Mouse (Mus musculus) MEL (cell line): ENCODE data around the gene Gfap. TPM values are rescaled to one million over a fixed set of nuclear protein-coding genes. Genes with fewer than 3 reads are reported as not detected.

Source experiments
- DNase-seq: peaks from one replicate; pipeline ENCODE4 v3.0.0; 2011; ENCODE audit warnings: low read depth, low spot score
- H3K27ac ChIP-seq: 2 replicates; pipeline ENCODE4 v1.5.1; 2012; ENCODE audit warnings: low read depth, mild to moderate bottlenecking, control low read depth, low read length, moderate library complexity; ENCODE audit not compliant: control insufficient read depth
- H3K27me3 ChIP-seq, 2 experiments: fragments of 150-350 bp in 1 of 2; sonication (generic) in 1 of 2; 2 replicates each; pipeline ENCODE4 v1.6.1; 2012; ENCODE audit warnings: low read length in 2 of 2, mild to moderate bottlenecking in 2 of 2, improper control_type of control experiment in 1 of 2, moderate library complexity in 1 of 2; ENCODE audit not compliant: insufficient read depth in 2 of 2, control insufficient read depth in 1 of 2
- H3K36me3 ChIP-seq, 2 experiments: 2 replicates each; pipeline ENCODE4 v1.6.1; 2012 to 2014; ENCODE audit warnings: low read length in 2 of 2, improper control_type of control experiment in 1 of 2, inconsistent platforms in 1 of 2, mild to moderate bottlenecking in 1 of 2; ENCODE audit not compliant: insufficient read depth in 2 of 2, control insufficient read depth in 1 of 2
- H3K4me1 ChIP-seq, 2 experiments: fragments of 150-350 bp in 1 of 2; sonication (generic) in 1 of 2; 2 replicates each; pipeline ENCODE4 v1.6.1; 2012; ENCODE audit warnings: low read length in 2 of 2, improper control_type of control experiment in 1 of 2, mild to moderate bottlenecking in 1 of 2; ENCODE audit not compliant: insufficient read depth in 2 of 2, control insufficient read depth in 1 of 2
- H3K4me3 ChIP-seq, 2 experiments: fragments of 150-350 bp in 1 of 2; sonication (generic) in 1 of 2; 2 replicates each; pipeline ENCODE4 v1.5.1; 2012; ENCODE audit warnings: low read depth in 2 of 2, low read length in 2 of 2, mild to moderate bottlenecking in 2 of 2, moderate library complexity in 2 of 2, control low read depth in 1 of 2, improper control_type of control experiment in 1 of 2; ENCODE audit not compliant: control insufficient read depth in 1 of 2, insufficient read depth in 1 of 2
- H3K79me2 ChIP-seq: 2 replicates; pipeline ENCODE4 v1.6.1; 2012; ENCODE audit warnings: mild to moderate bottlenecking, low read length, moderate library complexity; ENCODE audit not compliant: control insufficient read depth, poor library complexity, insufficient read depth
- H3K9ac ChIP-seq: 2 replicates; pipeline ENCODE4 v1.6.1; 2012; ENCODE audit warnings: low read depth, mild to moderate bottlenecking, control low read depth, low read length, moderate library complexity; ENCODE audit not compliant: control insufficient read depth, poor library complexity, severe bottlenecking
- H3K9me3 ChIP-seq: fragments of 150-350 bp; sonication (generic); replicated peaks from 2 replicates; pipeline ENCODE4 v1.6.1; 2012; ENCODE audit warnings: mild to moderate bottlenecking, low read length, improper control_type of control experiment, moderate library complexity; ENCODE audit not compliant: insufficient read depth
- CTCF ChIP-seq, 3 experiments: IDR thresholded peaks in 2 of 3; conservative IDR thresholded peaks in 1 of 3; 2 replicates each; pipeline ENCODE4 v1.5.1; 2011 to 2012; ENCODE audit warnings: low read length in 3 of 3, low read depth in 2 of 3, mild to moderate bottlenecking in 2 of 3, improper control_type of control experiment in 1 of 3, inconsistent platforms in 1 of 3, mixed read lengths in 1 of 3, moderate library complexity in 1 of 3; ENCODE audit not compliant: control insufficient read depth in 1 of 3, insufficient read depth in 1 of 3, poor library complexity in 1 of 3, severe bottlenecking in 1 of 3
- E2F4 ChIP-seq: IDR thresholded peaks from 2 replicates; pipeline ENCODE4 v1.6.1; 2011; ENCODE audit warnings: low read depth, low read length, improper control_type of control experiment, borderline replicate concordance
- ELF1 ChIP-seq: IDR thresholded peaks from 2 replicates; pipeline ENCODE4 v1.6.1; 2014; ENCODE audit warnings: low read depth, mild to moderate bottlenecking, inconsistent platforms, low read length, improper control_type of control experiment, moderate library complexity
- EP300 ChIP-seq, 2 experiments: IDR thresholded peaks; 2 replicates each; pipeline ENCODE4 v1.6.1; 2011; ENCODE audit warnings: improper control_type of control experiment in 2 of 2, low read length in 2 of 2, low read depth in 1 of 2, mild to moderate bottlenecking in 1 of 2
- ETS1 ChIP-seq: IDR thresholded peaks from 2 replicates; pipeline ENCODE4 v1.6.1; 2012; ENCODE audit warnings: low read depth, mild to moderate bottlenecking, inconsistent platforms, low read length, improper control_type of control experiment, moderate library complexity
- GABPA ChIP-seq: IDR thresholded peaks from 2 replicates; pipeline ENCODE4 v1.6.1; 2012; ENCODE audit warnings: low read depth, mild to moderate bottlenecking, inconsistent platforms, low read length, improper control_type of control experiment, moderate library complexity
- GATA1 ChIP-seq: IDR thresholded peaks from 2 replicates; pipeline ENCODE4 v1.6.1; 2011; ENCODE audit warnings: low read depth, low read length, improper control_type of control experiment
- JUND ChIP-seq: IDR thresholded peaks from 2 replicates; pipeline ENCODE4 v1.6.1; 2011; ENCODE audit warnings: low read depth, mild to moderate bottlenecking, improper control_type of control experiment, low read length
- MEF2A ChIP-seq: IDR thresholded peaks from 2 replicates; pipeline ENCODE4 v1.6.1; 2014; ENCODE audit warnings: low read depth, mild to moderate bottlenecking, inconsistent platforms, low read length, improper control_type of control experiment; ENCODE audit not compliant: poor library complexity, insufficient replicate concordance, severe bottlenecking; ENCODE audit errors: extremely low read depth
- MYB ChIP-seq: IDR thresholded peaks from 2 replicates; pipeline ENCODE4 v1.6.1; 2011; ENCODE audit warnings: mild to moderate bottlenecking, low read depth, low read length, improper control_type of control experiment
- NELFE ChIP-seq: IDR thresholded peaks from 2 replicates; pipeline ENCODE4 v1.6.1; 2011; ENCODE audit warnings: low read depth, low read length, improper control_type of control experiment
- SIN3A ChIP-seq: IDR thresholded peaks from 2 replicates; pipeline ENCODE4 v1.6.1; 2012; ENCODE audit warnings: low read length, improper control_type of control experiment, inconsistent platforms
- SMC3 ChIP-seq: IDR thresholded peaks from 2 replicates; pipeline ENCODE4 v1.6.1; 2011; ENCODE audit warnings: low read depth, low read length, improper control_type of control experiment
- TAL1 ChIP-seq: IDR thresholded peaks from 2 replicates; pipeline ENCODE4 v1.6.1; 2012; ENCODE audit warnings: mild to moderate bottlenecking, inconsistent platforms, low read length, moderate library complexity, mixed read lengths
- TBP ChIP-seq: IDR thresholded peaks from 2 replicates; pipeline ENCODE4 v1.8.0; 2011; ENCODE audit warnings: low read depth, low read length, improper control_type of control experiment
- UBTF ChIP-seq: IDR thresholded peaks from 2 replicates; pipeline ENCODE4 v1.6.1; 2012; ENCODE audit warnings: low read depth, mild to moderate bottlenecking, inconsistent platforms, low read length, improper control_type of control experiment, moderate library complexity, borderline replicate concordance; ENCODE audit not compliant: insufficient read depth
- USF2 ChIP-seq, 2 experiments: IDR thresholded peaks; 2 replicates each; pipeline ENCODE4 v1.6.1; 2011 to 2012; ENCODE audit warnings: improper control_type of control experiment in 2 of 2, low read length in 2 of 2, borderline replicate concordance in 1 of 2, inconsistent platforms in 1 of 2, low read depth in 1 of 2, mild to moderate bottlenecking in 1 of 2; ENCODE audit not compliant: insufficient read depth in 1 of 2
- ZNF384 ChIP-seq: IDR thresholded peaks from 2 replicates; pipeline ENCODE4 v1.6.1; 2012; ENCODE audit warnings: low read depth, mild to moderate bottlenecking, inconsistent platforms, low read length, improper control_type of control experiment
- polyA plus RNA-seq, 2 experiments: library from polyadenylated mRNA; stranded (reverse) in 1 of 2; unstranded in 1 of 2; fragments of >175 nt in 1 of 2; fragments of >200 nt in 1 of 2; gene quantifications; 2 replicates each; pipeline versions ENCODE4 v1.2.1 to v1.2.4; 2012; ENCODE audit warnings: low replicate concordance in 2 of 2, low read depth in 1 of 2; ENCODE audit not compliant: insufficient read length in 2 of 2, insufficient read depth in 1 of 2, missing spikeins in 1 of 2
- total RNA-seq: library from RNA; depleted of rRNA; stranded (reverse); fragments of 300-350 nt; gene quantifications from 2 replicates; pipeline ENCODE4 v1.2.3, GENCODE M21; 2012

Gfap gene
- total and polyA plus RNA-seq, 3 experiments = 2.0 to 2.5 TPM; not detected in 1

- TF ChIP-seq ELF1 = peak; percentile 58; the same call in 1 of the 2 replicates
- peak; percentile 91 for TF ChIP-seq SIN3A
- TF ChIP-seq TBP = peak; percentile 90
- TF ChIP-seq NELFE = peak; percentile 92
- TF ChIP-seq, all 39 proteins: peak for 17
Observed at GRCm38 (mm10) chr11:102924557-102925350, 24.0 kb upstream of the Gfap start, which contains the start of gene Kif18b (continued).

- H3K36me3 ChIP-seq = peaks cover 11 to 14% of the 10 kb centered on the region in 2 experiments
Observed at GRCm38 (mm10) chr11:102921491-102921890, 20.8 kb upstream of the Gfap start.

GRCm38 (mm10) chr11:102918077-102918476 lies 17.4 kb upstream of the Gfap start:
- Histone ChIP-seq H3K79me2 (peaks cover 38% of the 10 kb centered on the region), H3K9ac (no peak overlapping the region), H3K4me3 (no peak overlapping the region), H3K27ac (no peak overlapping the region), H3K9me3 (no peaks in the 10 kb centered on the region), H3K27me3 (no peaks in the 10 kb centered on the region), H3K4me1 (peaks cover 0 to 2% of the 10 kb centered on the region in 2 experiments; a peak in 2 of 4 replicates), H3K36me3 (peaks cover 4 to 28% of the 10 kb centered on the region in 2 experiments)
- TF ChIP-seq CTCF (IDR thresholded peaks at IDR 0.05 in 2 of 3, conservative IDR thresholded peaks at IDR 0.05 in 1 of 3; ENCODE audit: control insufficient read depth in 1 of 3, insufficient read depth in 1 of 3, low read depth in 2 of 3, low read length in 3 of 3, poor library complexity in 1 of 3, severe bottlenecking in 1 of 3) (no peak), TAL1 (no peak), ETS1 (peak; percentile 29; the same call in 1 of the 2 replicates)
- DNase-seq = peak; percentile 23

More at GRCm38 (mm10) chr11:102921491-102921890, 20.8 kb upstream of the Gfap start:
- TF ChIP-seq MEF2A = no peak
- TF ChIP-seq GATA1 = no peak
- TF ChIP-seq ETS1 = no peak
- no peak for TF ChIP-seq UBTF
- no peak for TF ChIP-seq E2F4
- no peak for TF ChIP-seq TBP
- no peak for TF ChIP-seq ZNF384
- no peak for TF ChIP-seq EP300 (IDR thresholded peaks at IDR 0.05; ENCODE audit: low read depth in 1 of 2, low read length in 2 of 2)
- TF ChIP-seq SIN3A = no peak
- no peak for TF ChIP-seq GABPA
- no peak for TF ChIP-seq JUND
- TF ChIP-seq USF2 (IDR thresholded peaks at IDR 0.05; ENCODE audit: borderline replicate concordance in 1 of 2, insufficient read depth in 1 of 2, low read depth in 1 of 2, low read length in 2 of 2) = no peak
- no peak for TF ChIP-seq SMC3
- TF ChIP-seq MYB = no peak
- H3K4me3 ChIP-seq = no peak overlapping the region
- peaks cover 3 to 9% of the 10 kb centered on the region in 2 experiments; a peak in 3 of 4 replicates for H3K4me1 ChIP-seq
- no peaks in the 10 kb centered on the region for H3K9me3 ChIP-seq
- no peaks in the 10 kb centered on the region for H3K27me3 ChIP-seq
- no peak overlapping the region for H3K9ac ChIP-seq
- H3K79me2 ChIP-seq = peaks cover 52% of the 10 kb centered on the region
- no peak for DNase-seq
- H3K27ac ChIP-seq = no peak overlapping the region
